Mouse (Mus musculus): ENCODE data around the gene Maml3.

GRCm38 (mm10) chr3:52144776-52145460 lies 40.0 kb upstream of the Maml3 start:
- TF ChIP-seq RAD21 (IDR thresholded peaks at IDR 0.05; ENCODE audit: low read depth, low read length), result no peak
- TF ChIP-seq ZC3H11A (IDR thresholded peaks at IDR 0.05; ENCODE audit: low read depth, low read length), result no peak
- TF ChIP-seq CTCF (conservative IDR thresholded peaks at IDR 0.05 in 1 of 2, IDR thresholded peaks at IDR 0.05 in 1 of 2; ENCODE audit: low read depth in 2 of 2, low read length in 2 of 2), result no peak
- TF ChIP-seq EP300 (IDR thresholded peaks at IDR 0.05; ENCODE audit: low read length), result no peak

Data from CH12.LX (cell line).